Mouse (Mus musculus): ENCODE data around the gene Alkbh8. TPM values are rescaled to one million over a fixed set of nuclear protein-coding genes. Genes with fewer than 3 reads are reported as not detected.
A peak's percentile ranks its signal among the peaks of the same experiment; 100 is the strongest.
"Not testable (repeated sequence)": the region's sequence is repeated elsewhere in the genome, so short reads cannot be mapped to it uniquely, and the experiment has no call there.

Gene Alkbh8
- polyA plus RNA-seq, 1 experiment from 2014 or later, result 19.6 TPM

DNA sequence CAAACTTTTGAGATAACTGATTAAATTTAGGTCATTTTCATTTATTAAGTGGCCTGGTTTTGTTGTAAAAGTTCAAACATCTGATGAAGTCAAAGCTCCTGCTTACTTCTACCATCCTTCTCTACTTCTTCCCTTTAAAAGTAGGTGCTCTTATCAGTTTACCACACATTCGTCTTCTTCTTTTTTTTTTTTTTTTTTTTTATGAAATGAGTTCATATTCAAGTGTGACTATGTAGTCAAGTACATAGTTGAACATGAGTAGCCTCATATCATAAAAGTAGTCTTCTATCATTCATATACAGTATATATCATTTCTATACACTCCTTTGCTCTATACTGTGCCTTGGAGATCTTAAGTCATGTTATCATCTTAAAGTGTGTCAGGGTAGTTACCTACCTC, 11.0 kb downstream of the Alkbh8 start:
- Histone ChIP-seq H3K9ac (ENCODE audit: low read depth, low read length) (no peak overlapping the region), H3K27me3 (replicated peaks; ENCODE audit: control insufficient read depth, insufficient read depth, low read length) (no peaks in the 10 kb centered on the region), H3K4me2 (ENCODE audit: low read depth, low read length) (no peak overlapping the region), H3K36me3 (ENCODE audit: control insufficient read depth, insufficient read depth, low read length) (peaks cover 14% of the 10 kb centered on the region; the same call in 1 of the 2 replicates), H3K27ac (ENCODE audit: low read length) (no peak overlapping the region), H3K9me3 (ENCODE audit: control insufficient read depth, low read length) (no peaks in the 10 kb centered on the region), H3K4me3 (ENCODE audit: low read length) (no peak overlapping the region), H3K4me1 (ENCODE audit: control insufficient read depth, insufficient read depth, low read length) (no peaks in the 10 kb centered on the region)
- no peak for ATAC-seq
- WGBS, result 50% methylated on average over 1 of the region's 1 CpGs

DNA sequence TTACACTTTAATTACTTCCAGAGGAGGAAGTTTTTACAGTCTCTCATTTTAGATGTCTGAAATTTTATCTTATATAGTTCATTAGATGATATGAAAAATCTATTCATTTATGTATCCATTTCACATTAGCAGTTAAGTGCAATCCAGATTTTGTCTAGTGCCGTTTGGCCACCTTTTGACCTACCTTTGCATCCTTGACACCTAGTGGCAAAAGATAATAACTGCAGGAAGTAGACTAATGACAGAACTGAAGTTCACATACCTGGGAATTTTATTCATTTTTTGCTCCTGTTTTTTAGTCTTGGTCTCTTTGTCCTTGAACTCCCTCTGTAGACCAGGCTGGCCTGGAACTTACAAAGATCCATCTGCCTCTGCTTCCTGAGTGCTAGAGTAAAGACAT, 15.1 kb downstream of the Alkbh8 start:
- H3K36me3 ChIP-seq (ENCODE audit: control insufficient read depth, insufficient read depth, low read length), result peaks cover 14% of the 10 kb centered on the region; the same call in 1 of the 2 replicates

GRCm38 (mm10) chr9:3376323-3376722, 41.4 kb downstream of the Alkbh8 start:
- ATAC-seq; H3K4me1 ChIP-seq (ENCODE audit: control insufficient read depth, insufficient read depth, low read length); H3K27ac ChIP-seq (ENCODE audit: low read length); H3K4me3 ChIP-seq (ENCODE audit: low read length); H3K4me2 ChIP-seq (ENCODE audit: low read depth, low read length); H3K9ac ChIP-seq (ENCODE audit: low read depth, low read length); H3K9me3 ChIP-seq (ENCODE audit: control insufficient read depth, low read length); H3K36me3 ChIP-seq (ENCODE audit: control insufficient read depth, insufficient read depth, low read length); H3K27me3 ChIP-seq (replicated peaks; ENCODE audit: control insufficient read depth, insufficient read depth, low read length): not testable (repeated sequence)
- 56% methylated on average over 1 of the region's 1 CpGs for WGBS

More for the DNA sequence above, 15.1 kb downstream of the Alkbh8 start:
- no peaks in the 10 kb centered on the region for H3K27me3 ChIP-seq (replicated peaks; ENCODE audit: control insufficient read depth, insufficient read depth, low read length)
- 67% methylated on average over 1 of the region's 1 CpGs for WGBS
- no peaks in the 10 kb centered on the region for H3K9me3 ChIP-seq (ENCODE audit: control insufficient read depth, low read length)
- H3K9ac ChIP-seq (ENCODE audit: low read depth, low read length), result no peak overlapping the region
- H3K4me2 ChIP-seq (ENCODE audit: low read depth, low read length), result no peak overlapping the region
- no peak overlapping the region for H3K4me3 ChIP-seq (ENCODE audit: low read length)
- no peaks in the 10 kb centered on the region for H3K4me1 ChIP-seq (ENCODE audit: control insufficient read depth, insufficient read depth, low read length)
- ATAC-seq, result no peak
- no peak overlapping the region for H3K27ac ChIP-seq (ENCODE audit: low read length)

DNA sequence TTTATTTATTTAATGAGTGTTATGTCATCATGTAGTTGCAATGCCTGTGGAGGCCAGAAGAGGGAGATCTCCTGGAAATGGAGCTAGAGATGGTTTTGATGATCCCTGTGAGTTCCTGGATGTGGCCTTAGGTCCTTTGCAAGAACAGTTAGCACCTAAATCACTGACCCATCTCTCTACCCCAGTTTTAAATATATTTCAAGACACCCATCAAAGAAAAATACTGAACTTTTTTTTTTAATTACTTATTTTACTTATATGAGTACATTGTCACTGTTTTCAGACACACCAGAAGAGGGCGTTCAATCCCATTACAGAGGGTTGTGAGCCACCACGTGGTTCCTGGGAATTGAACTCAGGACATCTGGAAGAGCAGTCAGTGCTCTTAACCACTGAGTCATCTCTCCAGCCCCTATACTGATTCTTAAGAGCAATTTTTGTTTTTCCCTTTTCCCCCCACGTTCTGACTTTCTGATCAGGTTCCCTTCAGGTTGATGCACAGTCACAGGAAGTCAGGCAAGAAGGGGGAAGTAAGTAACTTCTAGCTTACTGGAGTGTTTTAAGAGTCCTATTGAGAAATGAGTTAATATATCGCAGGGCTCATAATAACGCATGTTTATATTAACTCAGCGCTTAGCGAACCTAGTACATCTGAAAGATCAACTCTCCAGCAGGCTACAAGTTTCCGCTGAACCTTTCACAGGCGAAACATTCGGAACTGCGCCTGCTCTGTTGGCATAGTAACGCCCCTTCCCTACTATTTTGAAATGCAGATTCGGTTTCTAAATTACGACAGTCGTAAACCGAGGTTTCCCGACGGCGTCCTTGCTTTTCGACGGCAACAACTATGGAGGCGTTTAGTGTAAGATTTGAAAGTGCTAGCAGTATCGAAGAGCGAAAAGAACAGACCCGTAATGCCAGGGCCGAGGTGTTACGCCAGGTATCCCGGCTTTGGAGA, 68.6 kb downstream of the Alkbh8 start, which contains the start of gene Cwf19l2:
Gene Cwf19l2 (plus strand): TSS at position 342 of the 958 bp plus-strand sequence.
- ATAC-seq, result peak; percentile 96
- no peaks in the 10 kb centered on the region for H3K4me1 ChIP-seq (ENCODE audit: control insufficient read depth, insufficient read depth, low read length)
- H3K4me2 ChIP-seq (ENCODE audit: low read depth, low read length), result peak within 1 kb of the TSS; percentile 61
- no peaks in the 10 kb centered on the region for H3K36me3 ChIP-seq (ENCODE audit: control insufficient read depth, insufficient read depth, low read length)
- peak within 1 kb of the TSS; percentile 66 for H3K9ac ChIP-seq (ENCODE audit: low read depth, low read length)
- H3K9me3 ChIP-seq (ENCODE audit: control insufficient read depth, low read length), result no peaks in the 10 kb centered on the region
- H3K27me3 ChIP-seq (replicated peaks; ENCODE audit: control insufficient read depth, insufficient read depth, low read length), result no peaks in the 10 kb centered on the region
- H3K27ac ChIP-seq (ENCODE audit: low read length), result peak within 1 kb of the TSS; percentile 86
- WGBS, result under 1% methylated on average over 28 of the region's 28 CpGs
- H3K4me3 ChIP-seq (ENCODE audit: low read length), result peak within 1 kb of the TSS; percentile 64

DNA sequence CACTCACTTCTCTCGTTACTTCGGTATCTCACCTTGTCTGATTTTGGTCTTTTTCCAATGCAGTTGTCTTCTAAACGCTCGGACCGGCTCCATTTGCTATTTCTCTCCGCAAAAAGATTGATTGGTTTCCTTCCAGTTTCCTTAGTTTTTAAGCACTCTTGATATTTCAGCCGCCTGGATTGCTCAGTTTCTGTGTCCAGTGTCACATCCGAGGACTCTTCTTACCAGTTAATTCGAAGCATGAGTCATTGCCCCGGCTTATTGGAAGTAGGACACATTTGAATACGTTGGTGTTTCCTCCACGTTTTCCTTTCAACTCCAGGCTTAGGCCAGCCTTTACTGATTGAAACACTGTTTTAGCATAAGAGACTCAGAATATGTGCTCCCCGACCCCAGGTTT, 69.4 kb downstream of the Alkbh8 start:
- Histone ChIP-seq H3K27me3 (replicated peaks; ENCODE audit: control insufficient read depth, insufficient read depth, low read length) (no peaks in the 10 kb centered on the region), H3K27ac (ENCODE audit: low read length) (peak overlapping the region; percentile 86; the same call in 1 of the 2 replicates), H3K4me2 (ENCODE audit: low read depth, low read length) (peak overlapping the region; percentile 51), H3K4me3 (ENCODE audit: low read length) (peak overlapping the region; percentile 64), H3K36me3 (ENCODE audit: control insufficient read depth, insufficient read depth, low read length) (no peaks in the 10 kb centered on the region), H3K9ac (ENCODE audit: low read depth, low read length) (peak overlapping the region; percentile 66), H3K9me3 (ENCODE audit: control insufficient read depth, low read length) (no peaks in the 10 kb centered on the region), H3K4me1 (ENCODE audit: control insufficient read depth, insufficient read depth, low read length) (no peaks in the 10 kb centered on the region)
- 1% methylated on average over 13 of the region's 13 CpGs for WGBS
- peak; percentile 34; the same call in 1 of the 2 replicates for ATAC-seq

- ATAC-seq; H3K27ac ChIP-seq (ENCODE audit: low read length): not testable (repeated sequence)
- WGBS, result 85% methylated on average over 6 of the region's 6 CpGs
Observed at GRCm38 (mm10) chr9:3439555-3440300, 104.8 kb downstream of the Alkbh8 start.

More at GRCm38 (mm10) chr9:3439555-3440300, 104.8 kb downstream of the Alkbh8 start:
- H3K4me2 ChIP-seq (ENCODE audit: low read depth, low read length); H3K4me1 ChIP-seq (ENCODE audit: control insufficient read depth, insufficient read depth, low read length); H3K9ac ChIP-seq (ENCODE audit: low read depth, low read length); H3K4me3 ChIP-seq (ENCODE audit: low read length); H3K9me3 ChIP-seq (ENCODE audit: control insufficient read depth, low read length); H3K36me3 ChIP-seq (ENCODE audit: control insufficient read depth, insufficient read depth, low read length); H3K27me3 ChIP-seq (replicated peaks; ENCODE audit: control insufficient read depth, insufficient read depth, low read length): not testable (repeated sequence)

Other genes with a start within 250 kb of the Alkbh8 start
- 8.0 and 9.1 TPM in 2 replicates for gene Cwf19l2, start 68.5 kb downstream of the Alkbh8 start, polyA plus RNA-seq (2015; fragmentation: Nextera tagmentation; extraction: Ambion mirVana)
- 0.76 and 1.0 TPM in 2 replicates for gene Gucy1a2, start 197.6 kb downstream of the Alkbh8 start, polyA plus RNA-seq (2015; fragmentation: Nextera tagmentation; extraction: Ambion mirVana)

All from intestine, embryonic 16.5 days (tissue).